ENCODE assay signal across 27 mouse cellular contexts in the genomic region with DNA sequence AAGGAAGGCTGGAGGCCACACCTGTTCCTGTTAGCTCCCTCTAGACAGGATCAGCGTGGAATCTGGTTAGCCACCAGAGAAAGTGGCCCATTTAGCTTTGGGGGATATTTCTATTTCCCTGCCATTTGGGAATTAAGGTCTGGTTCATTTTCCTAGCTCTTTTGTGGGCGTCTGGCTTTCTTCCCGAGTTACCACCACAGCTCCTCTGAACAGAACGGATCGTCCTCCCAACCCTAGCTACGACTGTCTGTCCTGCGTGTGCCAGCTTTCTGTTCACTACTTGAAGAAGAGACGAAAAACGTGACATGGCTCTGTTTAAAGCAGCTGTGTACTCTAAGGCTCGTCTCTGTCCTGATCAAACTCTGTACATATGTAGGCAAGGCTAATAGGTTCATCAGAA. TPM values are rescaled to one million over a fixed set of nuclear protein-coding genes. Genes with fewer than 3 reads are reported as not detected.
DNase-seq lines count a peak whose midpoint lies in the region; ATAC-seq and TF ChIP-seq lines count a peak whose summit lies in the region.
"Had no signal": no experiment of that assay in that cellular context is flagged by ENCODE, and none has a peak within 500 bp of the region (broad histone marks: within the 10 kb centered on the region; RNA-seq: fewer than 3 reads in every experiment).

No protein-coding gene starts in this region.

- H3K27ac ChIP-seq in stomach, embryonic 16.5 days (ENCODE audit: low read length) = peak overlapping the region; percentile 83; the same call in 1 of the 2 replicates
- H3K27ac ChIP-seq in stomach, postnatal 0 days (replicated peaks) = no peak overlapping the region; the same call in 1 of the 2 replicates
- H3K27ac ChIP-seq in heart, embryonic 11.5 days (ENCODE audit: low read depth, low read length) = no peak overlapping the region
- H3K27ac ChIP-seq: embryonic facial prominence, embryonic 13.5 days; forebrain, embryonic 15.5 days; hindbrain, postnatal 0 days had no signal

- no peaks in the 10 kb centered on the region for H3K27me3 ChIP-seq in stomach, embryonic 16.5 days (ENCODE audit: control insufficient read depth, insufficient read depth, low read length)
- no peaks in the 10 kb centered on the region for H3K27me3 ChIP-seq in stomach, postnatal 0 days (ENCODE audit: control insufficient read depth, insufficient read depth, low read length)
- no peaks in the 10 kb centered on the region for H3K27me3 ChIP-seq in heart, embryonic 11.5 days (ENCODE audit: control insufficient read depth, insufficient read depth, low read length)
- H3K27me3 ChIP-seq: embryonic facial prominence, embryonic 13.5 days; forebrain, embryonic 15.5 days had no signal

- H3K9ac ChIP-seq in stomach, embryonic 16.5 days (ENCODE audit: low read length) = no peak overlapping the region
- no peak overlapping the region for H3K9ac ChIP-seq in stomach, postnatal 0 days (ENCODE audit: low read length)
- H3K9ac ChIP-seq in heart, embryonic 11.5 days (ENCODE audit: low read depth, low read length) = no peak overlapping the region
- H3K9ac ChIP-seq: embryonic facial prominence, embryonic 13.5 days; forebrain, embryonic 15.5 days had no signal

- TF ChIP-seq CTCF in stomach, postnatal 0 days (IDR thresholded peaks at IDR 0.05; ENCODE audit: low read depth) = no peak

- no peaks in the 10 kb centered on the region for H3K9me3 ChIP-seq in stomach, embryonic 16.5 days (replicated peaks; ENCODE audit: control insufficient read depth, low read length)
- H3K9me3 ChIP-seq in stomach, postnatal 0 days (ENCODE audit: control insufficient read depth, low read length) = no peaks in the 10 kb centered on the region
- no peaks in the 10 kb centered on the region for H3K9me3 ChIP-seq in heart, embryonic 11.5 days (replicated peaks; ENCODE audit: control insufficient read depth, low read length)
- H3K9me3 ChIP-seq: embryonic facial prominence, embryonic 13.5 days; forebrain, embryonic 15.5 days; hindbrain, embryonic 10.5 days had no signal

- no peak for TF ChIP-seq EP300 in stomach, postnatal 0 days (optimal IDR thresholded peaks at IDR 0.05)

- peaks cover 26% of the 10 kb centered on the region for H3K4me1 ChIP-seq in stomach, embryonic 16.5 days (ENCODE audit: control insufficient read depth, insufficient read depth, low read length)
- H3K4me1 ChIP-seq in stomach, postnatal 0 days (replicated peaks; ENCODE audit: control insufficient read depth, insufficient read depth) = no peaks in the 10 kb centered on the region
- H3K4me1 ChIP-seq in heart, embryonic 11.5 days (ENCODE audit: control insufficient read depth, insufficient read depth, low read length) = peaks cover 8% of the 10 kb centered on the region

- ATAC-seq in stomach, embryonic 16.5 days (ENCODE audit: insufficient read depth, low FRiP score) = no peak
- no peak for ATAC-seq in stomach, postnatal 0 days (ENCODE audit: low FRiP score, low TSS enrichment)
- no peak for ATAC-seq in heart, embryonic 11.5 days (replicated peaks; ENCODE audit: insufficient number of reproducible peaks, low FRiP score, low TSS enrichment)
- ATAC-seq: forebrain, embryonic 15.5 days; hindbrain, postnatal 0 days; midbrain, embryonic 16.5 days had no signal

- H3K4me2 ChIP-seq in stomach, embryonic 16.5 days (ENCODE audit: low read depth, low read length) = no peak overlapping the region
- H3K4me2 ChIP-seq in stomach, postnatal 0 days (replicated peaks; ENCODE audit: low read depth) = no peak overlapping the region
- no peak overlapping the region for H3K4me2 ChIP-seq in heart, embryonic 11.5 days
- H3K4me2 ChIP-seq: embryonic facial prominence, embryonic 13.5 days; forebrain, embryonic 15.5 days had no signal

- peak; percentile 57 to 85 for DNase-seq in layer of hippocampus, adult 18-20 months (ENCODE audit: low spot score in 2 of 2)
- DNase-seq in layer of hippocampus, postnatal 25 days (ENCODE audit: extremely low spot score in 1 of 2, low spot score in 1 of 2) = no peak
- DNase-seq in stomach, postnatal 0 days (ENCODE audit: low spot score) = no peak
- DNase-seq in layer of hippocampus, postnatal 36 days = peak; percentile 56 to 71
- no peak for DNase-seq in cerebellum, adult 11 months
- DNase-seq: B cell, adult 2 months; cerebellum, adult 9-11 months; kidney, adult 18-20 months; kidney, postnatal 10 days; lung, adult 18-20 months; lung, postnatal 14 days; thymus, adult 18-20 months; thymus, postnatal 4 days had no signal

- WGBS in stomach, embryonic 16.5 days = 85% methylated on average over 10 of the region's 10 CpGs
- WGBS in stomach, postnatal 0 days = 81% methylated on average over 10 of the region's 10 CpGs
- 92% methylated on average over 10 of the region's 10 CpGs for WGBS in heart, embryonic 11.5 days (ENCODE audit: insufficient replicate concordance)

- no peaks in the 10 kb centered on the region for H3K36me3 ChIP-seq in stomach, embryonic 16.5 days (ENCODE audit: control insufficient read depth, insufficient read depth, low read length)
- peaks cover 4% of the 10 kb centered on the region; the same call in 1 of the 2 replicates for H3K36me3 ChIP-seq in stomach, postnatal 0 days (ENCODE audit: control insufficient read depth, insufficient read depth, low read length)
- H3K36me3 ChIP-seq in heart, embryonic 11.5 days (ENCODE audit: control insufficient read depth, insufficient read depth, low read length) = no peaks in the 10 kb centered on the region; the same call in 1 of the 2 replicates

- no peak overlapping the region for H3K4me3 ChIP-seq in stomach, embryonic 16.5 days (replicated peaks; ENCODE audit: low read length)
- no peak overlapping the region for H3K4me3 ChIP-seq in stomach, postnatal 0 days (ENCODE audit: low read depth, low read length)
- no peak overlapping the region for H3K4me3 ChIP-seq in heart, embryonic 11.5 days (ENCODE audit: low read depth, low read length)
- H3K4me3 ChIP-seq: embryonic facial prominence, embryonic 13.5 days; forebrain, embryonic 15.5 days; hindbrain, embryonic 10.5 days had no signal

RNA-seq across cellular contexts. Expression of a gene that starts 5.7 kb away (rescaled TPM):
- 10 to 100 TPM; 63.2 to 71.2 TPM for total RNA-seq in layer of hippocampus, adult 18-20 months (2021)
- 10 to 100 TPM; 54.3 to 62.7 TPM for total RNA-seq in layer of hippocampus, postnatal 25 days (2021)
- 89.8 and 108 TPM in 2 replicates for polyA plus RNA-seq in stomach, embryonic 16.5 days (2015; fragmentation: Nextera tagmentation; extraction: Ambion mirVana)
- 54.3 and 54.6 TPM in 2 replicates for polyA plus RNA-seq in stomach, postnatal 0 days (2015; fragmentation: Nextera tagmentation; extraction: Ambion mirVana)
- total RNA-seq in layer of hippocampus, postnatal 36 days (2021) = 10 to 100 TPM; 64.3 to 74.2 TPM
- 64.8 and 68.7 TPM in 2 replicates for polyA plus RNA-seq in heart, embryonic 11.5 days (2014; fragmentation: Nextera tagmentation; extraction: Ambion mirVana)

RNA-seq across cellular contexts. Expression of a gene that starts 24.0 kb away (rescaled TPM):
- not detected for total RNA-seq in layer of hippocampus, adult 18-20 months (2021)
- total RNA-seq in layer of hippocampus, postnatal 25 days (2021) = not detected
- not detected in 2 replicates for polyA plus RNA-seq in stomach, embryonic 16.5 days (2015; fragmentation: Nextera tagmentation; extraction: Ambion mirVana)
- polyA plus RNA-seq in stomach, postnatal 0 days (2015; fragmentation: Nextera tagmentation; extraction: Ambion mirVana) = not detected in 2 replicates
- not detected for total RNA-seq in layer of hippocampus, postnatal 36 days (2021)
- polyA plus RNA-seq in heart, embryonic 11.5 days (2014; fragmentation: Nextera tagmentation; extraction: Ambion mirVana) = not detected in 2 replicates
- total RNA-seq: adrenal gland, adult 18-20 months; gastrocnemius, adult 18-20 months; gastrocnemius, postnatal 4 days; hindbrain, postnatal 0 days; megakaryocyte, adult 5-6 weeks had no signal
- polyA plus RNA-seq: embryonic facial prominence, embryonic 13.5 days; forebrain, embryonic 15.5 days; heart, postnatal 0 days; hindbrain, embryonic 10.5 days; hindbrain, postnatal 0 days; limb, embryonic 11.5 days; midbrain, embryonic 16.5 days had no signal

RNA-seq across cellular contexts. Expression of a gene that starts 40.2 kb away (rescaled TPM):
- total RNA-seq in layer of hippocampus, adult 18-20 months (2021) = under 1 TPM; 0.53 to 0.57 TPM
- total RNA-seq in layer of hippocampus, postnatal 25 days (2021) = under 1 TPM; 0.27 to 0.38 TPM
- not detected in 2 replicates for polyA plus RNA-seq in stomach, embryonic 16.5 days (2015; fragmentation: Nextera tagmentation; extraction: Ambion mirVana)
- 0.02 TPM in 1 of 2 replicates, not detected in the other for polyA plus RNA-seq in stomach, postnatal 0 days (2015; fragmentation: Nextera tagmentation; extraction: Ambion mirVana)
- total RNA-seq in layer of hippocampus, postnatal 36 days (2021) = under 1 TPM; 0.08 to 0.40 TPM
- not detected in 2 replicates for polyA plus RNA-seq in heart, embryonic 11.5 days (2014; fragmentation: Nextera tagmentation; extraction: Ambion mirVana)
- total RNA-seq: adrenal gland, adult 18-20 months; gastrocnemius, adult 18-20 months; hindbrain, postnatal 0 days; neutrophil, adult 5-6 weeks had no signal
- polyA plus RNA-seq: heart, postnatal 0 days; limb, embryonic 11.5 days had no signal

RNA-seq across cellular contexts. Expression of a gene that starts 42.1 kb away (rescaled TPM):
- total RNA-seq in layer of hippocampus, adult 18-20 months (2021) = not detected
- total RNA-seq in layer of hippocampus, postnatal 25 days (2021) = under 1 TPM; 0.12 to 0.14 TPM
- not detected in 2 replicates for polyA plus RNA-seq in stomach, embryonic 16.5 days (2015; fragmentation: Nextera tagmentation; extraction: Ambion mirVana)
- 0.02 TPM in 1 of 2 replicates, not detected in the other for polyA plus RNA-seq in stomach, postnatal 0 days (2015; fragmentation: Nextera tagmentation; extraction: Ambion mirVana)
- total RNA-seq in layer of hippocampus, postnatal 36 days (2021) = under 1 TPM; 0.07 to 0.20 TPM
- not detected in 2 replicates for polyA plus RNA-seq in heart, embryonic 11.5 days (2014; fragmentation: Nextera tagmentation; extraction: Ambion mirVana)
- total RNA-seq: adrenal gland, adult 18-20 months; gastrocnemius, adult 18-20 months; megakaryocyte, adult 5-6 weeks; neutrophil, adult 5-6 weeks had no signal
- polyA plus RNA-seq: embryonic facial prominence, embryonic 13.5 days; forebrain, embryonic 15.5 days; heart, postnatal 0 days; hindbrain, postnatal 0 days; limb, embryonic 11.5 days; midbrain, embryonic 16.5 days had no signal

Comparison
In these comparisons a context has a peak if more than half of its experiments do, and no peak if none do; other contexts are left out.
1. DNase-seq: peak in layer of hippocampus, adult 18-20 months (2 of 2) and layer of hippocampus, postnatal 36 days (2 of 2); none in layer of hippocampus, postnatal 25 days (0 of 2), stomach, postnatal 0 days (single experiment) and cerebellum, adult 11 months (single experiment).